Mouse (Mus musculus): ENCODE measurements around the gene Tsen34. TPM values are rescaled to one million over a fixed set of nuclear protein-coding genes. Genes with fewer than 3 reads are reported as not detected.

Gene Tsen34
- total and polyA plus RNA-seq, 3 experiments, result 16.0 to 21.7 TPM; not detected in 1

DNA sequence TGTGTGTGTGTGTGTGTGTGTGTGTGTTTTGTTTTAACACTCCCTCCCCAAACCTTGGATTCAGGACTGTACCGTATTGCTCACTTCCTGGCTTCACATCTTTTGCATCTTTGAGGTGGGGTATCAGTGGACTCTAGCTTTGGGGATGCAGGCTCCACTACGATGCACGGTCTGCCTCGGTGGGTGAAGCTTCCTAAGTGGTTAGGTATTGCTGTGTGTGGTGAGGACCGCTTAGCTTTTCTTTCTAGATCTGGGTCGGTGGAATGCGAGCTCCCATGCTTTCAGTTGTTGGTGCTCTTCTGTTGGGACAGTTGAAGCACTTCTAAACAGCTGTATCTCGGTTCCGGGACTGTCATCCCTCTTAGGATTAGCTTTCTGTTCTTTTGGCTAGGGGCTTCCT is 46.5 kb upstream of the Tsen34 start:
- H3K9me3 ChIP-seq (replicated peaks; ENCODE audit: insufficient read depth, low read length), result no peaks in the 10 kb centered on the region

DNA sequence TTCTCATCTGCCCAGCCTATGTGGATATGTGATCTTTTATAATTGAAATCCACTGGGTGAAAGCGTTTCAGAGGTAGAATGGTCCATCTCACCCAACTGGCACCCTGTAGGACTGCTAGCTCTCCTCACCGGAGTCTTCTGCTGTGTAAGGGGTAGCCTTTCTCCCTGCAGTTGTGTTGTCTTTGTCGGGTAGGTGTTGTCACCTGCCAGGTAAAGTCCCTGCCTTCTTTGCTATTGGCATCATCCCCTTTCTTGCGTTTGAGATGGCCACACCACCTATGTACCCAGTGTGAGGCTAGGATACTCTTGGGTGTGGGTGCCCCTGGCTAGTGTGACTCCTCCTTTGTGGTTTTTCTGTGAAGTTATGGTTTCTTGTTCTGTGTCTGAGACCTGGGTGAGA is 46.0 kb upstream of the Tsen34 start:
- no peak overlapping the region; the same call in 1 of the 2 replicates for H3K27ac ChIP-seq (ENCODE audit: control insufficient read depth, low read depth, low read length)
- peaks cover 3 to 36% of the 10 kb centered on the region in 2 experiments for H3K4me1 ChIP-seq (ENCODE audit: control insufficient read depth in 1 of 2, insufficient read depth in 2 of 2, low read length in 2 of 2)
- peak overlapping the region; percentile 93 for H3K9ac ChIP-seq (ENCODE audit: control insufficient read depth, low read depth, low read length, poor library complexity, severe bottlenecking)
- peaks cover 41% of the 10 kb centered on the region for H3K79me2 ChIP-seq (ENCODE audit: control insufficient read depth, insufficient read depth, low read length, poor library complexity)
- TF ChIP-seq MEF2A (IDR thresholded peaks at IDR 0.05; ENCODE audit: extremely low read depth, insufficient replicate concordance, low read depth, low read length, poor library complexity, severe bottlenecking), result no peak
- H3K9me3 ChIP-seq (replicated peaks; ENCODE audit: insufficient read depth, low read length), result no peaks in the 10 kb centered on the region
- peaks cover 6 to 37% of the 10 kb centered on the region in 2 experiments for H3K36me3 ChIP-seq (ENCODE audit: control insufficient read depth in 1 of 2, insufficient read depth in 2 of 2, low read length in 2 of 2)
- H3K27me3 ChIP-seq (ENCODE audit: control insufficient read depth in 1 of 2, insufficient read depth in 2 of 2, low read length in 2 of 2), result no peaks in the 10 kb centered on the region
- DNase-seq (ENCODE audit: low read depth, low spot score), result no peak
- H3K4me3 ChIP-seq (ENCODE audit: control insufficient read depth in 1 of 2, insufficient read depth in 1 of 2, low read depth in 2 of 2, low read length in 2 of 2), result peak overlapping the region; percentile 79 to 89

More for the DNA sequence above, 46.5 kb upstream of the Tsen34 start:
- H3K27ac ChIP-seq (ENCODE audit: control insufficient read depth, low read depth, low read length), result peak overlapping the region; percentile 100
- H3K27me3 ChIP-seq (ENCODE audit: control insufficient read depth in 1 of 2, insufficient read depth in 2 of 2, low read length in 2 of 2), result no peaks in the 10 kb centered on the region
- H3K36me3 ChIP-seq (ENCODE audit: control insufficient read depth in 1 of 2, insufficient read depth in 2 of 2, low read length in 2 of 2), result peaks cover 4 to 37% of the 10 kb centered on the region in 2 experiments
- peak overlapping the region; percentile 93 for H3K9ac ChIP-seq (ENCODE audit: control insufficient read depth, low read depth, low read length, poor library complexity, severe bottlenecking)
- TF ChIP-seq RCOR1 (IDR thresholded peaks at IDR 0.05; ENCODE audit: low read depth, low read length), result no peak
- no peak for TF ChIP-seq ZKSCAN1 (IDR thresholded peaks at IDR 0.05; ENCODE audit: low read depth, low read length)
- no peak for TF ChIP-seq CHD2 (IDR thresholded peaks at IDR 0.05; ENCODE audit: low read length)
- TF ChIP-seq EP300 (IDR thresholded peaks at IDR 0.05; ENCODE audit: low read depth in 1 of 2, low read length in 2 of 2), result no peak
- no peak for TF ChIP-seq ELF1 (IDR thresholded peaks at IDR 0.05; ENCODE audit: low read depth, low read length)
- 0 out of 2 replicates have a peak, but pooled peaks have one; percentile 14 for TF ChIP-seq MXI1 (IDR thresholded peaks at IDR 0.05; ENCODE audit: low read depth, low read length)
- 0 out of 2 replicates have a peak, but pooled peaks have one; percentile 15 for TF ChIP-seq TBP (IDR thresholded peaks at IDR 0.05; ENCODE audit: low read depth, low read length)
- peak; percentile 59 for DNase-seq (ENCODE audit: low read depth, low spot score)
- peak overlapping the region; percentile 79 to 89 for H3K4me3 ChIP-seq (ENCODE audit: control insufficient read depth in 1 of 2, insufficient read depth in 1 of 2, low read depth in 2 of 2, low read length in 2 of 2)
- peaks cover 3 to 36% of the 10 kb centered on the region in 2 experiments for H3K4me1 ChIP-seq (ENCODE audit: control insufficient read depth in 1 of 2, insufficient read depth in 2 of 2, low read length in 2 of 2)
- peaks cover 41% of the 10 kb centered on the region for H3K79me2 ChIP-seq (ENCODE audit: control insufficient read depth, insufficient read depth, low read length, poor library complexity)

- Histone ChIP-seq H3K27ac (ENCODE audit: control insufficient read depth, low read depth, low read length) (no peak overlapping the region), H3K79me2 (ENCODE audit: control insufficient read depth, insufficient read depth, low read length, poor library complexity) (no peaks in the 10 kb centered on the region), H3K4me3 (ENCODE audit: control insufficient read depth in 1 of 2, insufficient read depth in 1 of 2, low read depth in 2 of 2, low read length in 2 of 2) (no peak overlapping the region), H3K27me3 (ENCODE audit: control insufficient read depth in 1 of 2, insufficient read depth in 2 of 2, low read length in 2 of 2) (no peaks in the 10 kb centered on the region), H3K4me1 (ENCODE audit: control insufficient read depth in 1 of 2, insufficient read depth in 2 of 2, low read length in 2 of 2) (no peaks in the 10 kb centered on the region), H3K9me3 (replicated peaks; ENCODE audit: insufficient read depth, low read length) (no peaks in the 10 kb centered on the region), H3K36me3 (ENCODE audit: control insufficient read depth in 1 of 2, insufficient read depth in 2 of 2, low read length in 2 of 2) (peaks cover 0 to 15% of the 10 kb centered on the region in 2 experiments; a peak in 2 of 4 replicates), H3K9ac (ENCODE audit: control insufficient read depth, low read depth, low read length, poor library complexity, severe bottlenecking) (no peak overlapping the region)
- TF ChIP-seq CHD1 (IDR thresholded peaks at IDR 0.05; ENCODE audit: low read depth, low read length), result no peak
- no peak for TF ChIP-seq TAL1 (IDR thresholded peaks at IDR 0.05; ENCODE audit: low read length)
- no peak for TF ChIP-seq POLR2A (IDR thresholded peaks at IDR 0.05; ENCODE audit: control insufficient read depth in 1 of 2, insufficient read depth in 1 of 2, low read depth in 1 of 2, low read length in 2 of 2, poor library complexity in 1 of 2)
- no peak for TF ChIP-seq MXI1 (IDR thresholded peaks at IDR 0.05; ENCODE audit: low read depth, low read length)
- no peak for TF ChIP-seq ZMIZ1 (IDR thresholded peaks at IDR 0.05; ENCODE audit: low read depth, low read length)
- no peak for TF ChIP-seq ETS1 (IDR thresholded peaks at IDR 0.05; ENCODE audit: low read depth, low read length)
- DNase-seq (ENCODE audit: low read depth, low spot score), result no peak
Observed at GRCm38 (mm10) chr7:3656966-3657365, 35.7 kb upstream of the Tsen34 start.

All from MEL (cell line).